Mouse (Mus musculus): ENCODE measurements around the gene Ssr2. TPM values are rescaled to one million over a fixed set of nuclear protein-coding genes. Genes with fewer than 3 reads are reported as not detected.

The Ssr2 gene
- total RNA-seq, 2 experiments from 2014 or later = 90.2 to 90.3 TPM

DNA sequence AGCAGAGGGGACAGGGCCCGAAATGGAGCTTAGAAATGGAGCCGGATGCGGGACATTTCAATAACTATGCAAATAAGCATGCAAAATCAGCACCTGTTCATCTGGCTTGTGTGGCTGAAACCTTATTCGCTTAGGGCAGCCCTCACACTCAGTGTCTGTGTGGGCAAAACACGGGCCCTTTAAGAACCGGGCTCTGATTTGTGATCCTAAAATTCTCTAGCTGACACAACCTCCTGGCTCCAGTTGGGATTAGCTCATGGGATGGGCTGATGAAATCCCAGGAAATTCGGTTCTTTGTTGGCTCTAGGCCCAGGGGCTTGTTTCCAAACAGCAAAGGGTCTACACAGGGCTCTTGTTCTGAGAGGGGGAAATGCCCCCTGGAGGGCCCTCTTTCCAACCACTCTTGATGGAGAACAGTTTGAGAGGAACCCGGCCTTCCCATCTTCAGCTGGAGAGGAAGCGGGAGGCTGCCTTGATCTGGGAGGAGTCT is 40.3 kb downstream of the Ssr2 start:
- intact Hi-C loops (cut with DNase I) = no loop called here
- DNase-seq (ENCODE audit: extremely low spot score in 1 of 2, low spot score in 2 of 2) = no peak
- TF ChIP-seq CTCF (IDR thresholded peaks at IDR 0.05) = no peak
- H3K27ac ChIP-seq = peak overlapping the region; percentile 20; the same call in 1 of the 2 replicates
- peak overlapping the region; percentile 21 for H3K4me3 ChIP-seq

DNA sequence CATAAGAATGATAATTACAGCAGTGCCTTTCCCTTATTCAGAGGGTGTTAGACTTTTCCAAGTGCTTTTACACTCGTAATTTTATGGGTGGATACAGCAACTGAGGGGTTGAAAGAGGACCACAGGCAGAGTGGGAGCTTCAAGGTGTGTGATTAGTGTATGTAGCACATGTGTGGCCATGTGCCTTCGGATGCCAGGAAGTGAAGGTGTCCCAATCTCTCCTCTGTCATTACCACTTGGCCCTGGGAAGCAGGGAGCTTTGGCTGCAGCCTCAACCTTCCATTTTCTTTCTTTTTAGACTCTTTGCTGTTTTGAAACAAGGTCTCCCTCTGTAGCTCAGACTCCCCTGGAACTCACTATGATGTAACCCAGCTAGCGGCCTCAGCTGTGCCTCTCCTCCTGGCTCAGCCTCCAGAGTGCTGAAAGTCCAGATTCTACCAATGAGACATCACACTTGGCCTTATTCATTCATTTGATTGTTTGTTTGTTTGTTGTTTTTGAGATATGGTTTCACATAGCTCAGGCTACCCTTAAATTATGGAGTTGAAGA is 41.4 kb downstream of the Ssr2 start:
- H3K27ac ChIP-seq = no peak overlapping the region; the same call in 1 of the 2 replicates
- intact Hi-C loops (cut with DNase I) = no loop called here
- no peak for TF ChIP-seq CTCF (IDR thresholded peaks at IDR 0.05)
- DNase-seq (ENCODE audit: extremely low spot score in 1 of 2, low spot score in 2 of 2) = no peak
- no peak overlapping the region for H3K4me3 ChIP-seq

DNA sequence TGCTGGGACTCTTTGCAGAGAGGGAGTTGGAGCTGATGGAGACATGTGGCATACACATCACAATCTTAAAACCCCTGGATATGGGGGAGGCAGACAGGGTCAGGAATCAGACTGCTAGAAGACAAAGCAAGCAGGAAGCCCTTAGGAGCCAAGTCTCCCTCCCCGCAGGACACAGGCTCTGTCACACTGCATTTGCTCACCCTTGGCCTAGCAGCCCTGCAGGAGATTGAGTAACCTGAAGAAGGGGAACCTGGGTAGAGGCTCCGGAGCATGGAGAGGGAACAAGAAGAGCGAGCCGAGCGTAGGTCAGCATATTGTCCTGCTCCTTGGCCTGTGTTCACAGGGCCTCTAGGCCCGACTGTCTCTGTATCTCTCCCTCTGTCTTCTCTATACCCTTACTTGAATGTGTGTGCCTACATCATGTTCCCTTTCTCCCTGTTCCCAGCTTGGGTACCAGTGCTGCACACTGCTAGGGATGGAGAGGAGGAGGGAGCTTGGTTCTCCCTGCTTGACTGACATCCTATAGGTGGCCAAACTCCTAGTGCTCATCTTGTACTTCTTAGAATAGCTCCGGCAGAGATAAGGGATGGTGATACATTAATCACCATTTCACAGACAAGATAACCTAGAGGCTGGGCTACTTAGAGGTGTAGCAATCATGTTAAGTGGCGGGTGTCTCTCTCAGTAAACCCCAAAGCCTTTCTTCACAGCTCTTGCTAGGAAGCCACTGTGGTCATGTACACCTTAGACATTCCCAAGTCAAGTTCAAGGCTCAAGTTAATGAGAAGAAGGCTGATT is 42.6 kb downstream of the Ssr2 start:
- intact Hi-C loops (cut with DNase I) = no loop called here
- DNase-seq (ENCODE audit: extremely low spot score in 1 of 2, low spot score in 2 of 2) = no peak
- no peak for TF ChIP-seq CTCF (IDR thresholded peaks at IDR 0.05)
- Histone ChIP-seq H3K27ac (no peak overlapping the region), H3K4me3 (no peak overlapping the region)

DNA sequence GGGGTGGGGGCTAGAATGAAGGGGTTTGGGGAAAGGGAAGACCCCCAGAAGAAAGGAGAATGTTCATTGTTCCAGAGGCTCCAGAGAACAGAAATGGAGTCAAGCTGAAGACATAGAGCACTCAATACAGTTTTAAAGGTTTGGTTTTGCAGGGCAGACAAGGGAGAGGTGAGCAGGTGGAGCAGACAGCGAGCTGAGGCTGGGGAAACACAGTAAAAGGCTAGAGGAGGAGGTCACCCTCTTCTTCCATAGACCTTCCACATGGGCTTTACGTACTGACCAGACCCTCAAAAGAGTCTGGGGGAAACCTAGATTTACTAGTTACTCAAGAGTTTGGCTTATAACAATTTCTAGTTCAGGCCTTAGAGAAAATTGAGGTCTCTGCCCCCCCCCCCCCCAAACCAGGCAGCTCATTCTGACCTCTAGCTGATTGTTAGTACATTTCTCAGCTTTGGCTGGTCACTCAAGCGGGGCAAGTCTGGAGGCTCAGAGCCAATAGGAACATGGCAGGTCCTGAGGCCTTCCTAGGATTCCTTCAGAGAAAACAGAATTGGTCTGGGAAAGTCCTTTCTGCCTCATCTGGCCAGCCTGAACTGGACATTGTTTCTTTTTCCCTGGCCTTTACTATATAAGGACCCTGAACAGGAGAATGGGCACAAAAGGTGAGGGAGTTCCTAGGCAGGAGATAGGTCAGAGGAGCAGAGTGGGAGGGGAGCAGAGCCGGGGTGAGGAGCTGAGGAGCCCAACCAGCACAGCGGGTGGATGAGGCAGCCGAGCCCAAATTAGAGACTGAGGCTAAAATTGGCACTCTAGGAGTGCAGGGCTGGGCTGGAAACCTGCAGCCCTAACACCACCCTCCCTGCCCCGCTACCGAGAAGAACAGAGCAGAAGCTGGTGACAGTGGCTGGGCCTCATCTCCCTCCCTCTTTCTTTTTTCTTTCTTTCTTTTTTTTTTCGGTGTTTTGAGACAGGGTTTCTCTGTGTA is 43.7 kb downstream of the Ssr2 start:
- Histone ChIP-seq H3K4me3 (no peak overlapping the region), H3K27ac (peak overlapping the region; percentile 97; the same call in 1 of the 2 replicates)
- intact Hi-C loops (cut with DNase I) = no loop called here
- TF ChIP-seq CTCF (IDR thresholded peaks at IDR 0.05) = no peak
- no peak for DNase-seq (ENCODE audit: extremely low spot score in 1 of 2, low spot score in 2 of 2)

DNA sequence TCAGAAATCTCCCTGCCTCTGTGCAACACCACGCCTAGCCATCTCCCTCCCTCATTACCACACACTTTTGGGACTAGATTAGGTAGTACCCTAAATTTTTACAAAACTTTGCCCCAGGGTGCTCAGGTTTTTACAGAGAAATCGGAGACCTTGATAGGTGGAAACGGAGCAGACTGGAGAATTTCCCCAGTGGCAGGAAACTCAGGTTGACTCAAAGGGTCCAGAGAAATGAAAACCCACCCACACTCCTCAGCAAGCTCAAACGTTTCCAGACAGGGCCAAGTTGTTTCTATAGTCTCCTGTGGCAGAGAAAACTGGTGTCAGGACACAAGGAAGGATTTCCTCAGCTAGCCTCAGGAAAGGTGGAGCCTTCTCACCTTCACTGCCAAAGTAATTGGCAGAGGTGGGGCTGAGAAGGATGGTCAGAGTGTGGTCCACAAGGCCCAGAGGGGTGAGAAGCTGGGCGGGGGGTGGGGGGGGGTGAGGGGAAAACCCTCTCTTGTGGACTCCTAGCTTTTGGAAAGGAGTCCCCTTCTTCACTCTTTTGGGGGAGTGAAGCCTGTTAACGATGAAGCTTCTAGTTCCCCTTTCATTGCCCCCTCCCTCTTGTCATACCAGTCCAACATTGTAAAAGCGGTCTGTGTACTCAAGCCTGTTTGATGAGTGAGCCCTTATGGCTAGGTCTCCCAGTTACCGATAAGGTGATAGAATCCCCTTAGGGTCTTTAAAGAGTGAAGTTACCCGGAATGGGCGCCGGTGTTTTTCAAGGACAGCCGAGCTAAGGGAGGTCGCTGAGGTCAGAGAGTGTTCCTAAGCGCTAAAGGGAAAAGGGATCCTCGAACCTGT is 44.7 kb downstream of the Ssr2 start:
- no peak for TF ChIP-seq CTCF (IDR thresholded peaks at IDR 0.05)
- peak overlapping the region; percentile 97 for H3K27ac ChIP-seq
- H3K4me3 ChIP-seq = peak overlapping the region; percentile 79
- intact Hi-C loops (cut with DNase I) = no loop called here
- no peak for DNase-seq (ENCODE audit: extremely low spot score in 1 of 2, low spot score in 2 of 2)

DNA sequence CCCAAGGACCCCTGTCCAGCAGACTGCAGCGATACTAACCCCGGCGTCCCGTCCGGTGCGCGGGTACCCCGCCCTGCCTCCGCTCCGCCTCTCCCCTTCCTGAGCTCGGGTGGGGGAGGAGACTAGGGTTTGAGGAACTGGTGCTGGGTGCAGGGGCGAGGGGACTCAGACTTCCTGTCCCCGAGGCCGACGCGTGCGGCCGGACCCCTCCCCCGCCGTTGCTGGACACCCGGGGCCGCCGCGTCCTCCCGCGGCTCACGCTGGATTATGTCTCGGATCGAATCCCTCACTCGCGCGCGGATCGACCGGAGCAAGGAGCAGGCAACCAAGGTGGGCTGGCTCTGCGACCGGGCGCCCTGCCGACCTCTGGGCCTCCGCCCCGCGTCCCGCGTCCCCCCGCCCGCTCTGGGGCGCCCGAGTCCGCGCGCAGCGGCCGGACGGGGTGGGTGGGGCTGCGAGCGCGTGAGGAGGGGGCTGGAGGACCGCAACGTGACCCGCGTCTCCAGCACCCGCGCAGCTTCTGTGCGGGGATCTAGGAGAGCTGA is 45.4 kb downstream of the Ssr2 start:
- intact Hi-C loops (cut with DNase I) = no loop called here
- no peak for TF ChIP-seq CTCF (IDR thresholded peaks at IDR 0.05)
- Histone ChIP-seq H3K4me3 (peak overlapping the region; percentile 79), H3K27ac (peak overlapping the region; percentile 97)
- DNase-seq (ENCODE audit: extremely low spot score in 1 of 2, low spot score in 2 of 2) = peak in 1 of 2 experiments; percentile 49

DNA sequence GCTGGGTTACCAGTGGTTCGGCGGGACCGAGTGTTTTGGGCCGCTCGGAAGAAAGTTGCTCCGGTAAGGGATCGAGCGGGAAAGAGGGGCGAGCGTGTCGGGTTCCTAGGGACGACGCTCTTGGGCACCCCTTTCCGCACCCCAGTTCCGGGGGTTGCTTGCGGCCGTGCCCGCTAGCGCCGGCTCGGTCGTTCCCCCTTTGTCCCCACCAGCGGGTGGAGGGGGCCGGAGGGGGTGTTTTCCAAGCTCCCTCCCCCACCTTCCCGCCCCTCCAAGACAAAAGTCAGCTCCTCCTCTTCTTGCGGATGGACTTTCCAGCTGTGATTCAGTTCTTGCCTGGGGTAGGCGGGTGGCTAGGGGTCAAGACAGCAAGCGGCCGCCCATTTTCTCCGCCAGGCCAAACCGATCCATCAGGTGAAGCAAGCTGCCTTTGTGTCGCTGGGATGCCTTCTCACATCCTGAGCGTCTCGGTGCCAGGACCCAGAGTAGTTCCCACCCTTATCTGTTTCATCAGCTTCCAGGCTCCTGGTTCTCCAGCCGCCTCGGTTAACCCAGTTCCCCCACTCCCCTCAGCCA is 45.9 kb downstream of the Ssr2 start:
- H3K4me3 ChIP-seq = peak overlapping the region; percentile 79
- no peak for TF ChIP-seq CTCF (IDR thresholded peaks at IDR 0.05)
- DNase-seq (ENCODE audit: extremely low spot score in 1 of 2, low spot score in 2 of 2) = no peak
- H3K27ac ChIP-seq = peak overlapping the region; percentile 97
- intact Hi-C loops (cut with DNase I) = no loop called here

DNA sequence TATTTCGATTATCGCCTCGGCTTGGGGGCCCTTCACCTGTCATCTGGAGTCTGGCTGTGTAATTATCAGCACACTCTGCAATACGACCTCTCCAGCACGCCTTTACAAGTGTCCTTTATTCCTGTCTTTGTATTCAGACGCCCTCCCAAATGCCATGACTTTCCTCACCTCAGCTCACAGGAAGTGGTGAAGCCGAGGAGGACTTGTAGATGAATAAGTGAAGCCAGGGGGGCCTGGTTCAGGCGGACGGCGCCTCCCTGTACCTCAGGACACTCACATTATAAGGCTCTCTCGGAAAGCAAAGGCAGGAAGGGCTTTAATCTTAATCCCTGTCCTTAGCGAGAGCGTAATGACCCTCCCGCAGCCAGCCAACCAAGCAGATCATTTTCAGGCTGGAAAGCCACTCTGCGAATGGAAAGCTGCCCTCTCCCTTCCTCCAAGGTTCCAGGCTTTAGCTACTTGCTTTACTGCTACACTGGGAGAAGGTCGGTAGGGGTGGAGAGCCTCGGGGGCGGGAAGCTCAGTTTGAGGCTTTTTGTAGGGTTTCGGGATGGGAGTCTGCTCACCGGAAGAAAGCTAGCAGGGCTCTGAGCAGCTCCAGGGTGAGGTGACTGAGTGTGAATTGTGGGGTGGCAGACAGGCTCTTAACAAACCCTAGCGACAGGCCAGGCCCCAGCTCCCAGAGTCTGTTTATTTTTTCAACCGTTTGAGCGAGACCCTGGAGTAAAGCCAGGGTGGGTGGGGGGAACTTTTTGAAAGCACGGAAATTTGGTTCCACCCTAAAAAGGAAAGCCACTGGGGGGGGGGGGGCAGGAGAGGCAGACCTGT is 46.7 kb downstream of the Ssr2 start:
- no peak for TF ChIP-seq CTCF (IDR thresholded peaks at IDR 0.05)
- Histone ChIP-seq H3K4me3 (peak overlapping the region; percentile 79), H3K27ac (peak overlapping the region; percentile 97)
- intact Hi-C loops (cut with DNase I) = no loop called here
- DNase-seq (ENCODE audit: extremely low spot score in 1 of 2, low spot score in 2 of 2) = no peak

DNA sequence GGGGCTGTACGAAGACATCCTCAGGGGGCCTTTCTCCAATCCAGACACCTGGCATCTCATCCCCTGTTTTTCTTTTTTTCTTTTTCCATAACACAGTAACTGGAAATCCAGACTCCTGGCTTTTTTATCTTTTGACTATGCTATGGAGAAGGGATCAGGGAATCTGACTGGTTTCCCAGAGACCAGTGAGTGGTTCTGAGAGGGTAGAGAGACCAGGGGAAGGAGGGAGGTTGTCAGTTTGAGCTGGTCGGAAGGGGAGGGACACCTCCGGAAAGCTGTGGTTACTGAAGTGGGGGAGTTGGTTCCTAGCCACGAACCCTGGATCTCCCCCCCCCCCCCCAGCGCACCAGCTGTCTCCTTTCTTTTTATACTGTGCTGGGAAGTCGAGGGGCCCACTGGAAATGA is 47.3 kb downstream of the Ssr2 start:
- DNase-seq (ENCODE audit: extremely low spot score in 1 of 2, low spot score in 2 of 2) = no peak
- TF ChIP-seq CTCF (IDR thresholded peaks at IDR 0.05) = no peak
- intact Hi-C loops (cut with DNase I) = loop anchor here (1.0 kb wide), 1 partner anchor 8 kb away; no protein-coding TSS in a partner anchor

More for the DNA sequence above, 47.3 kb downstream of the Ssr2 start:
- H3K4me3 ChIP-seq = peak overlapping the region; percentile 79
- H3K27ac ChIP-seq = peak overlapping the region; percentile 97

Measured in left cerebral cortex, adult 2 months (tissue).